Mouse (Mus musculus): ENCODE measurements at regions not wholly inside any gene's neighbourhood (a gene's known extent, or its start where the extent isn't known, plus 50 kb on each side); places are given as distances from the start of the nearest gene placed in this dataset.
A peak's percentile ranks its signal among the peaks of the same experiment; 100 is the strongest.

GRCm38 (mm10) chr3:21507655-21508054 is 568.8 kb upstream of the Tbl1xr1 start:
- DNase-seq (ENCODE audit: low spot score in 2 of 2) = no peak

GRCm38 (mm10) chr3:21512081-21512480 is 564.4 kb upstream of the Tbl1xr1 start:
- DNase-seq (ENCODE audit: low spot score in 2 of 2) = no peak

GRCm38 (mm10) chr3:21524426-21524937 is 552.0 kb upstream of the Tbl1xr1 start:
- peak in 1 of 2 experiments; percentile 40 for DNase-seq (ENCODE audit: low spot score in 2 of 2)

- no peak for DNase-seq (ENCODE audit: low spot score in 2 of 2)
These were observed 545.6 kb upstream of the Tbl1xr1 start for GRCm38 (mm10) chr3:21530862-21531261.

- no peak for DNase-seq (ENCODE audit: low spot score in 2 of 2)
These were observed 537.3 kb upstream of the Tbl1xr1 start for GRCm38 (mm10) chr3:21539138-21539537.

- no peak for DNase-seq (ENCODE audit: low spot score in 2 of 2)
These were observed 532.0 kb upstream of the Tbl1xr1 start for GRCm38 (mm10) chr3:21544456-21544855.

- no peak for DNase-seq (ENCODE audit: low spot score in 2 of 2)
These were observed 531.1 kb upstream of the Tbl1xr1 start for GRCm38 (mm10) chr3:21545156-21545893.

- DNase-seq (ENCODE audit: low spot score in 2 of 2) = no peak
These were observed 530.0 kb upstream of the Tbl1xr1 start for GRCm38 (mm10) chr3:21546411-21546810.

- no peak for DNase-seq (ENCODE audit: low spot score in 2 of 2)
These were observed 526.8 kb upstream of the Tbl1xr1 start for GRCm38 (mm10) chr3:21549671-21550070.

- no peak for DNase-seq (ENCODE audit: low spot score in 2 of 2)
These were observed 523.2 kb upstream of the Tbl1xr1 start for GRCm38 (mm10) chr3:21553159-21553758.

- DNase-seq (ENCODE audit: low spot score in 2 of 2) = no peak
These were observed 522.6 kb upstream of the Tbl1xr1 start for GRCm38 (mm10) chr3:21553859-21554258.

- peak; percentile 36 to 71 for DNase-seq (ENCODE audit: low spot score in 2 of 2)
These were observed 518.5 kb upstream of the Tbl1xr1 start for GRCm38 (mm10) chr3:21557963-21558441.

GRCm38 (mm10) chr3:21562771-21563312 is 513.6 kb upstream of the Tbl1xr1 start:
- no peak for DNase-seq (ENCODE audit: low spot score in 2 of 2)

- DNase-seq (ENCODE audit: low spot score in 2 of 2) = no peak
These were observed 513.0 kb upstream of the Tbl1xr1 start for GRCm38 (mm10) chr3:21563454-21563853.

- DNase-seq (ENCODE audit: low spot score in 2 of 2) = peak; percentile 29 to 63
These were observed 512.2 kb upstream of the Tbl1xr1 start for GRCm38 (mm10) chr3:21564211-21564781.

GRCm38 (mm10) chr3:21564847-21565485 is 511.5 kb upstream of the Tbl1xr1 start:
- no peak for DNase-seq (ENCODE audit: low spot score in 2 of 2)

GRCm38 (mm10) chr3:21569721-21570120 is 506.7 kb upstream of the Tbl1xr1 start:
- DNase-seq (ENCODE audit: low spot score in 2 of 2) = no peak

GRCm38 (mm10) chr3:21578635-21579034 is 497.8 kb upstream of the Tbl1xr1 start:
- DNase-seq (ENCODE audit: low spot score in 2 of 2) = no peak

- no peak for DNase-seq (ENCODE audit: low spot score in 2 of 2)
These were observed 494.3 kb upstream of the Tbl1xr1 start for GRCm38 (mm10) chr3:21582122-21582521.

GRCm38 (mm10) chr3:21585767-21586166 is 490.7 kb upstream of the Tbl1xr1 start:
- no peak for DNase-seq (ENCODE audit: low spot score in 2 of 2)

- DNase-seq (ENCODE audit: low spot score in 2 of 2) = no peak
These were observed 469.6 kb upstream of the Tbl1xr1 start for GRCm38 (mm10) chr3:21606846-21607245.
